Mouse (Mus musculus) midbrain, embryonic 14.5 days (tissue): ENCODE data around the gene Gm10358. TPM values are rescaled to one million over a fixed set of nuclear protein-coding genes. Genes with fewer than 3 reads are reported as not detected.
"Not testable (repeated sequence)": the region's sequence is repeated elsewhere in the genome, so short reads cannot be mapped to it uniquely, and the experiment has no call there.

Experiments
- ATAC-seq: fragments of 200-750 bp; cut with Nextera tagmentation; 2 replicates; pipeline ENCODE4 v1.8.0; 2017; ENCODE audit warnings: moderate number of reproducible peaks, moderate library complexity; ENCODE audit not compliant: low FRiP score, low TSS enrichment
- DNase-seq: peaks from one replicate; pipeline ENCODE4 v3.0.0-alpha.2; 2015
- H3K27ac ChIP-seq: fragments of 300-500 bp; sonication (generic); replicated peaks from 2 replicates; pipeline ENCODE4 v1.5.1; 2014; ENCODE audit warnings: mild to moderate bottlenecking, low read depth, low read length, moderate library complexity
- H3K27me3 ChIP-seq: fragments of 300-500 bp; sonication (generic); 2 replicates; pipeline ENCODE4 v1.6.1; 2014; ENCODE audit warnings: low read length, control low read depth, mixed read lengths; ENCODE audit not compliant: control insufficient read depth, insufficient read depth
- H3K36me3 ChIP-seq: fragments of 300-500 bp; sonication (generic); 2 replicates; pipeline ENCODE4 v1.6.1; 2014; ENCODE audit warnings: low read length, control low read depth; ENCODE audit not compliant: control insufficient read depth, insufficient read depth
- H3K4me1 ChIP-seq: fragments of 300-500 bp; sonication (generic); 2 replicates; pipeline ENCODE4 v1.6.1; 2014; ENCODE audit warnings: mild to moderate bottlenecking, antibody characterized with exemption, low read length, control low read depth; ENCODE audit not compliant: control insufficient read depth, insufficient read depth
- H3K4me2 ChIP-seq: fragments of 300-500 bp; sonication (generic); 2 replicates; pipeline ENCODE4 v1.6.1; 2014; ENCODE audit warnings: mild to moderate bottlenecking, low read length, moderate library complexity
- H3K4me3 ChIP-seq: fragments of 300-500 bp; sonication (generic); replicated peaks from 2 replicates; pipeline ENCODE4 v1.5.1; 2014; ENCODE audit warnings: low read depth, low read length
- H3K9ac ChIP-seq: fragments of 300-500 bp; sonication (generic); replicated peaks from 2 replicates; pipeline ENCODE4 v1.6.1; 2014; ENCODE audit warnings: mild to moderate bottlenecking, low read length, moderate library complexity
- H3K9me3 ChIP-seq: fragments of 300-500 bp; sonication (generic); 2 replicates; pipeline ENCODE4 v1.6.1; 2016; ENCODE audit warnings: low read length, control low read depth, mixed read lengths; ENCODE audit not compliant: control insufficient read depth
- WGBS: fragments of 180-500 bp; shearing (Covaris S2); extraction: QIAGEN DNeasy Blood & Tissue Kit; methylation state at CpG from one replicate; pipeline ENCODE4 v1.1.7; 2014; 5-methylcytosine and 5-hydroxymethylcytosine counted together
- polyA plus RNA-seq: library from polyadenylated mRNA; unstranded; fragments of >200 nt; fragmentation: Nextera tagmentation; extraction: Ambion mirVana; gene quantifications from 2 replicates; pipeline ENCODE4 v1.2.1, GENCODE M21; 2014

The Gm10358 gene
- polyA plus RNA-seq, result not detected in 2 replicates

DNA sequence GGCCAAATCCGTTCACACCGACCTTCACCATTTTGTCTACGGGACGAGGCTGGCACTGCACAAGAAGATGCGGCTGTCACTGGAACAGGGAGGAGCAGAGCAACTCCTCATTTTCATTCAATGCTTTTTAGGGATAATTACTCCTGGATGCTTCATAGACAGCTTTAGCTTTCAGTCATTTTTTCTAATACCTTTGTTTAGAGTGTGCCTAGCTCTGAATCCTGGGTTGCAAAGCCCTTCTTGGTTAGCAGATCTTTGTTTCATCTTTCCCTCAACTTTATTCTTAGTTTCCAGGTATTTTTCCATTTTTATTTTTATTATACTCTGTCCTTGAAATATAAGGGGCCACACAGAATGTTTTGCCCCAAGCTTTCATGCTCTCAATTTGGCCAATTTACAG is at the start of gene Gm10358:
TSS of gene Gm10358 (minus strand) at position 101 of the 400 bp plus-strand sequence.
- no peak within 1 kb of the TSS for H3K4me2 ChIP-seq
- no peak for ATAC-seq
- DNase-seq, result no peak
- H3K4me1 ChIP-seq, result no peaks in the 10 kb centered on the region
- H3K4me3 ChIP-seq, result no peak within 1 kb of the TSS
- no peak within 1 kb of the TSS for H3K27ac ChIP-seq
- WGBS, result 96% methylated on average over 5 of the region's 5 CpGs
- H3K27me3 ChIP-seq, result no peaks in the 10 kb centered on the region
- no peaks in the 10 kb centered on the region for H3K36me3 ChIP-seq
- no peaks in the 10 kb centered on the region for H3K9me3 ChIP-seq
- no peak within 1 kb of the TSS for H3K9ac ChIP-seq

DNA sequence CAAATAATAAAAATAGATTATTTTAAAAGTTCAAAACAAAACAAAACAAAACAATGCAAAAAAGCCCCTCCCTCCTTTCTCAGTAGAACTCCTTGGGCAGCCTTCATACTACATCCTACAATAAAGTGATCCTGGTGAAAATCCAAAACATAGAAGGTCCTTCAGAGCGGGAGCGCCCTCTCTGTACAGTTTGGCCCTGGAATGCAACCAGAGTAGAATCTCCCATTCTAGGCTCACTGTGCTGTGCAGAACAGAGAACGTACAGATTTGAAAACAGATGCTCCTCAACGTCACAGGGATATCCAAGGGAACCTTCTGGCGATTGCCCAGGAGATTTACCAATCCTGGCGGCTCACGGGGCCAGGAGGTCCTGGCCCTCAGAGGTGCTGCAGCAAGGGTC is 42.0 kb upstream of the Gm10358 start, which contains the start of gene Iqcm:
TSS of gene Iqcm (plus strand) at position 301 of the 400 bp plus-strand sequence.
- 95% methylated on average over 7 of the region's 7 CpGs for WGBS
- H3K4me3 ChIP-seq, result no peak within 1 kb of the TSS
- DNase-seq, result no peak
- no peaks in the 10 kb centered on the region for H3K4me1 ChIP-seq
- no peak within 1 kb of the TSS for H3K27ac ChIP-seq
- H3K36me3 ChIP-seq, result no peaks in the 10 kb centered on the region
- no peaks in the 10 kb centered on the region for H3K9me3 ChIP-seq
- 0 out of 2 replicates have a peak, but pooled peaks have one; percentile 14 for ATAC-seq
- H3K9ac ChIP-seq, result no peak within 1 kb of the TSS
- no peak within 1 kb of the TSS for H3K4me2 ChIP-seq
- H3K27me3 ChIP-seq, result no peaks in the 10 kb centered on the region

GRCm38 (mm10) chr8:75415696-75416095 is 9.3 kb upstream of the Gm10358 start:
- H3K9me3 ChIP-seq, H3K4me1 ChIP-seq, H3K27me3 ChIP-seq, H3K27ac ChIP-seq, ATAC-seq, H3K9ac ChIP-seq, H3K4me2 ChIP-seq, H3K36me3 ChIP-seq, DNase-seq, H3K4me3 ChIP-seq: not testable (repeated sequence)
- 80% methylated on average over 3 of the region's 3 CpGs for WGBS

DNA sequence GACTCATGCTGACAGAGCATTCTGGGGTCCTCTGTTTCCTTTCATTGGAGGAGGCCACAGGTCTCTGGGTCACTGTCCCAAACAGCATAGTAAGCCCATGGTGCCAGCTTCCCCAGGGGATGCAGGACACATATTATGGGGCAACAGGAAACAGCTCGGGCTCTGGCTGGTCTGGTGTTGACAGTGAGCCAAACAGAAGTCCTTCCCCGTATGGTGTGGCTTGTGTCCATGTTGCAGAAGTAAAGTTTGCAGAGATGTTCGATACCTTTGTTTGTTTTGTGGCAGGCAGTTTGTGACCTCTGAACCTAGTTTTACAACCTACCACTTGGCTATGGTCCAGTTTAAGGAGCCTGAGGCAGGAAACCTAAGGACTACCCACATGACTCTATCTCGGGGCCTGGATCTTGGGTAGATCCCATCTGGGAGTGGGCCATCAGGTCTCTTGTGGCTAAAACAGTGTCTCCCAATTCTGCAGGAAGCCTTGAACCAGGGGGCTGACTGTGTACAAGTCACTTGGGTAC is 21.6 kb downstream of the Gm10358 start:
- H3K36me3 ChIP-seq, result no peaks in the 10 kb centered on the region
- WGBS, result 86% methylated on average over 4 of the region's 4 CpGs
- DNase-seq (no peak), ATAC-seq (no peak)
- no peak overlapping the region for H3K4me3 ChIP-seq
- no peaks in the 10 kb centered on the region for H3K27me3 ChIP-seq
- H3K4me2 ChIP-seq, result no peak overlapping the region
- H3K9ac ChIP-seq, result no peak overlapping the region
- H3K9me3 ChIP-seq, result no peaks in the 10 kb centered on the region
- H3K4me1 ChIP-seq, result no peaks in the 10 kb centered on the region
- no peak overlapping the region for H3K27ac ChIP-seq

DNA sequence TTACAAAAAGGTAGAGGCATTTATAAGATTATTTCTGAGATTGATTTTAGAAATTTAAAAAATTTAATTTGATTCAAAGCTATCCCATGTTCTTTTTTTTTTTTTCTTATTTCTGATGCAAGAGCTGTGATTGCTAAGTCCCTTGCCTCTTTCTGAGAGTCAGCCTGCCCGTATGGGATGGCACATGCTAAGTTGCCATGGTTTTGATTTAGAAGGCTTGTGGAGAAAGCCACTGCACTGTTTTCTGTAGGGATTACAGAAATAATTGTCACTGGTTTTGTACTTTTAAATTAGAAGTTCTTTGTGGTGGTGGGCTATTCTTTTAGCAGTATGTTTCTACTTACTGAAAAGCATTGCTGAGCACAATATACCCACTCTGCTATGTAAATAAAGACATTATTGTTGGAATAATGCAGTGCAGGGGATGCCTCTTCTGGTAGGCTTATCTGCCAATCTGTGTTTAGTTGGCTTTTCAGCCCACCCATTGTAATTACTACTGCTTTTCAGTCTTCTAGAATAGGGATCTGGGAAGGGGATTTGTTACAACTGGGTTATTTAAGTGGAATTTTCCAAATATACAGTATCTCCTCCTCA is 30.8 kb downstream of the Gm10358 start:
- ATAC-seq (no peak), DNase-seq (peak; percentile 8)
- Histone ChIP-seq H3K27me3 (peaks cover 4% of the 10 kb centered on the region; the same call in 1 of the 2 replicates), H3K4me1 (no peaks in the 10 kb centered on the region), H3K36me3 (no peaks in the 10 kb centered on the region), H3K9me3 (no peaks in the 10 kb centered on the region), H3K4me3 (no peak overlapping the region), H3K27ac (no peak overlapping the region), H3K9ac (no peak overlapping the region), H3K4me2 (no peak overlapping the region)
- WGBS, result 8% methylated on average over 1 of the region's 1 CpGs

GRCm38 (mm10) chr8:75372006-75372405 is 34.4 kb downstream of the Gm10358 start:
- Histone ChIP-seq H3K4me3 (no peak overlapping the region), H3K4me2 (no peak overlapping the region), H3K27me3 (peaks cover 4% of the 10 kb centered on the region; the same call in 1 of the 2 replicates), H3K9me3 (no peaks in the 10 kb centered on the region), H3K4me1 (no peaks in the 10 kb centered on the region), H3K36me3 (no peaks in the 10 kb centered on the region), H3K9ac (no peak overlapping the region), H3K27ac (no peak overlapping the region)
- ATAC-seq (no peak), DNase-seq (no peak)
- 95% methylated on average over 2 of the region's 2 CpGs for WGBS

Other genes starting within 250 kb of the Gm10358 start
- gene Rasd2, start 192.6 kb downstream of the Gm10358 start, polyA plus RNA-seq, result 1.9 and 2.4 TPM in 2 replicates
- not detected in 2 replicates for gene Iqcm, start 42.1 kb upstream of the Gm10358 start, polyA plus RNA-seq